Mouse (Mus musculus): Measurements from ENCODE around the gene Itga3.

The Itga3 gene

GRCm38 (mm10) chr11:95072136-95072535, 4.5 kb downstream of the Itga3 start:
- DNase-seq (ENCODE audit: inconsistent age in 2 of 2, low spot score in 1 of 2), result no peak

GRCm38 (mm10) chr11:95071266-95071665, 5.3 kb downstream of the Itga3 start:
- peak in 1 of 2 experiments; percentile 44 for DNase-seq (ENCODE audit: inconsistent age in 2 of 2, low spot score in 1 of 2)

- DNase-seq (ENCODE audit: inconsistent age in 2 of 2, low spot score in 1 of 2), result no peak
Measured at GRCm38 (mm10) chr11:95070140-95071107, 6.2 kb downstream of the Itga3 start.

- DNase-seq (ENCODE audit: inconsistent age in 2 of 2, low spot score in 1 of 2), result no peak
Measured at GRCm38 (mm10) chr11:95069226-95069957, 7.2 kb downstream of the Itga3 start.

GRCm38 (mm10) chr11:95056768-95057501, 19.7 kb downstream of the Itga3 start:
- DNase-seq (ENCODE audit: inconsistent age in 2 of 2, low spot score in 1 of 2), result no peak

- no peak for DNase-seq (ENCODE audit: inconsistent age in 2 of 2, low spot score in 1 of 2)
Measured at GRCm38 (mm10) chr11:95053062-95053461, 23.5 kb downstream of the Itga3 start.

- peak; percentile 66 to 88 for DNase-seq (ENCODE audit: inconsistent age in 2 of 2, low spot score in 1 of 2)
Measured at GRCm38 (mm10) chr11:95046980-95047680, 29.5 kb downstream of the Itga3 start.

GRCm38 (mm10) chr11:95044185-95044870, 32.3 kb downstream of the Itga3 start:
- no peak for DNase-seq (ENCODE audit: inconsistent age in 2 of 2, low spot score in 1 of 2)

GRCm38 (mm10) chr11:95043608-95044007, 33.0 kb downstream of the Itga3 start:
- DNase-seq (ENCODE audit: inconsistent age in 2 of 2, low spot score in 1 of 2), result no peak

GRCm38 (mm10) chr11:95043060-95043459, 33.5 kb downstream of the Itga3 start:
- DNase-seq (ENCODE audit: inconsistent age in 2 of 2, low spot score in 1 of 2), result no peak

GRCm38 (mm10) chr11:95042096-95042495, 34.5 kb downstream of the Itga3 start:
- peak; percentile 85 to 96 for DNase-seq (ENCODE audit: inconsistent age in 2 of 2, low spot score in 1 of 2)

GRCm38 (mm10) chr11:95041139-95041609, 35.4 kb downstream of the Itga3 start, which contains the start of gene Pdk2:
TSS of gene Pdk2 (minus strand) at chr11:95041354.
- DNase-seq (ENCODE audit: inconsistent age in 2 of 2, low spot score in 1 of 2), result peak; percentile 98 to 99

- peak; percentile 66 to 88 for DNase-seq (ENCODE audit: inconsistent age in 2 of 2, low spot score in 1 of 2)
Measured at GRCm38 (mm10) chr11:95040491-95041138, 36.0 kb downstream of the Itga3 start.

- DNase-seq (ENCODE audit: inconsistent age in 2 of 2, low spot score in 1 of 2), result peak in 1 of 2 experiments; percentile 64
Measured at GRCm38 (mm10) chr11:95039766-95040165, 36.8 kb downstream of the Itga3 start.

GRCm38 (mm10) chr11:95038818-95039655, 37.6 kb downstream of the Itga3 start:
- peak in 1 of 2 experiments; percentile 63 for DNase-seq (ENCODE audit: inconsistent age in 2 of 2, low spot score in 1 of 2)

GRCm38 (mm10) chr11:95038156-95038817, 38.3 kb downstream of the Itga3 start:
- no peak for DNase-seq (ENCODE audit: inconsistent age in 2 of 2, low spot score in 1 of 2)

GRCm38 (mm10) chr11:95037306-95037705, 39.3 kb downstream of the Itga3 start:
- no peak for DNase-seq (ENCODE audit: inconsistent age in 2 of 2, low spot score in 1 of 2)

- DNase-seq (ENCODE audit: inconsistent age in 2 of 2, low spot score in 1 of 2), result no peak
Measured at GRCm38 (mm10) chr11:95036521-95036920, 40.1 kb downstream of the Itga3 start.

All from adrenal gland, adult (tissue).